Mouse (Mus musculus): ENCODE data around the gene Arhgap17. TPM values are rescaled to one million over a fixed set of nuclear protein-coding genes. Genes with fewer than 3 reads are reported as not detected.

Gene Arhgap17
- total RNA-seq, 2 experiments from 2014 or later = 20.3 to 22.1 TPM

DNA sequence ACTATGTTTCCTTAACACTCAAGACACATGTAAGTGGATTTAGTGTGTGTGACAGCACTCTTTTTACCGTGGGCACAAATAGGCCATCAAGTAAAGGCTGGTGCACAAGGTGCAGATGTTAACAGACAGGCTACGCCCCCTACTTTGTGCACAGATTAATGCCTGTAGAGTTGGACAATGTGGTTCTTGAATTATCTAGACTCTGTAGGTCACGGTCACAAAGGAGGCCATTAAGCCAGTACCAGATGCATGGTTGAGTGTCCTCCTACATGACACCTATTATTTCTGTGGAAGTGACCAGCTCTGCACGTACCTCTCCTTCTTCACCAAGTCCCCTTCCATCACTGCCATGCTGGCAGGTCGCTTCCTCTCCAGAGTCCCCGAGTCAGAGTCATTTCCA is 73.6 kb downstream of the Arhgap17 start:
- intact Hi-C loops (cut with DNase I) = no loop called here
- no peak for DNase-seq (ENCODE audit: extremely low spot score in 1 of 2, low spot score in 2 of 2)
- no peak overlapping the region for H3K27ac ChIP-seq
- H3K4me3 ChIP-seq = no peak overlapping the region
- TF ChIP-seq CTCF (IDR thresholded peaks at IDR 0.05) = no peak

- H3K27ac ChIP-seq = no peak overlapping the region
- TF ChIP-seq CTCF (IDR thresholded peaks at IDR 0.05) = no peak; the same call in 1 of the 2 replicates
- intact Hi-C loops (cut with DNase I) = no loop called here
- no peak for DNase-seq (ENCODE audit: extremely low spot score in 1 of 2, low spot score in 2 of 2)
- no peak overlapping the region for H3K4me3 ChIP-seq
These were observed 74.3 kb downstream of the Arhgap17 start for GRCm38 (mm10) chr7:123295423-123295822.

DNA sequence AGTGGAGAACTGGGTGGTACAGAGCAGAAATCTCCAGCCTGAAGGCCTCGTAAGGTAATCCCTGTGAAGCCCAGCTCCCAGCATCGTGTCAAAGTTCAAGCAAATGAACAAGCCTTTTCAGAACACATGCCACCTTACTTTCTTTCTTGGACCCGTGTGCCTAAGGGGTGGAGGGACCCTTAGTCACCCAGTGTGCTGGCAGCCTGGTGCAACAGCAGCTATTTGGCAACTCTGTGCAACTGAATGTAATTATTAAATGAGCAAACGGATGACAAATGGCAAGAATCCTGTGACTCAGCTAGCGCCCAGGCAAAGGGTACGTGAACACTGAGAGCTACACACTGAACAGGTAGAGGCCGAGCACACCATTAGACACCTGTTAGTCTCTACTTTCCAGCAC is 75.8 kb downstream of the Arhgap17 start:
- no peak overlapping the region for H3K4me3 ChIP-seq
- TF ChIP-seq CTCF (IDR thresholded peaks at IDR 0.05) = no peak
- H3K27ac ChIP-seq = no peak overlapping the region
- DNase-seq (ENCODE audit: extremely low spot score in 1 of 2, low spot score in 2 of 2) = no peak
- intact Hi-C loops (cut with DNase I) = no loop called here

GRCm38 (mm10) chr7:123291942-123292341 is 77.8 kb downstream of the Arhgap17 start:
- intact Hi-C loops (cut with DNase I) = no loop called here
- Histone ChIP-seq H3K27ac (no peak overlapping the region), H3K4me3 (no peak overlapping the region)
- no peak for TF ChIP-seq CTCF (IDR thresholded peaks at IDR 0.05)
- no peak for DNase-seq (ENCODE audit: extremely low spot score in 1 of 2, low spot score in 2 of 2)

DNA sequence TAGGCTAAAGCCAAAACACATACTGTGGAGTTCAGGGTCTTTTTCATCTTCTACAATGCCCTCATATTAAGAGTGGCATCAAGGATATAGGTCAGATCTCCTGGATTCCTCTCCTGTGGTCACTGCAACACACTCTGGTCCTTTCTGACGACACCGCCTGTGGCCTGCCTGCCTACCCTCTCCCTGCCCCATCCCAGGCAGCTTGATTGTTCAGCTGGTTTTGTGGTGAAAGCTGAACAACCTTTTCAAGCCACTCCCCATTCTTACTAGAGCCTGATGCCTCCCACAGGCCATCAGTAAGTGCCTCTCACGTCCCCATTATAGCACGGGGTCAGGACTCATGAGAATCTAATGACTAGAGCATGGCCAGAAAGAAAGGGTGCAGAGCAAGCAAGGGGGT is 80.5 kb downstream of the Arhgap17 start:
- DNase-seq (ENCODE audit: extremely low spot score in 1 of 2, low spot score in 2 of 2) = no peak
- intact Hi-C loops (cut with DNase I) = loop anchor here (5.0 kb wide), 1 partner anchor 82 kb away; no protein-coding TSS in a partner anchor
- H3K4me3 ChIP-seq = no peak overlapping the region
- no peak for TF ChIP-seq CTCF (IDR thresholded peaks at IDR 0.05)
- no peak overlapping the region for H3K27ac ChIP-seq

DNA sequence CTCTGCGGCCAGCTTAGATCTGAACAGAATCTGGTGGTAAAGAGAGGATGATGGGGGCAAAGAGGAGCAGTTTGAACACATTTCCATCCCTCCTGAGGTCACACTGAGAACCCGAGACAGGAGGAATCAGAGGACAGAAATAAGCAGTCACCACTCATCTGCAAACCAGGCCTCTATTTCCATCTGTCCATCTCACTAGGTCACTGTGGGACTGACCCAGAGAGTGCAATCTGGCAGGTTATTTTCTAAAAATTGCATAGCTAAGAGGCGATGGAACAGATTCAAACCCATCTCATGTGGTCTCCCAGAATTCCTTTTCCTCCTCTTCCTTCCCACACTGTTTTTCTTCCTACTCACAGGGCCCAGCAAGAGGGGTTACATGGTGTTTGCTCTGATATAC is 81.8 kb downstream of the Arhgap17 start:
- H3K4me3 ChIP-seq = no peak overlapping the region
- H3K27ac ChIP-seq = peak overlapping the region; percentile 34
- DNase-seq (ENCODE audit: extremely low spot score in 1 of 2, low spot score in 2 of 2) = no peak
- intact Hi-C loops (cut with DNase I) = loop anchor here (5.0 kb wide), 1 partner anchor 81 kb away; no protein-coding TSS in a partner anchor
- no peak for TF ChIP-seq CTCF (IDR thresholded peaks at IDR 0.05)

DNA sequence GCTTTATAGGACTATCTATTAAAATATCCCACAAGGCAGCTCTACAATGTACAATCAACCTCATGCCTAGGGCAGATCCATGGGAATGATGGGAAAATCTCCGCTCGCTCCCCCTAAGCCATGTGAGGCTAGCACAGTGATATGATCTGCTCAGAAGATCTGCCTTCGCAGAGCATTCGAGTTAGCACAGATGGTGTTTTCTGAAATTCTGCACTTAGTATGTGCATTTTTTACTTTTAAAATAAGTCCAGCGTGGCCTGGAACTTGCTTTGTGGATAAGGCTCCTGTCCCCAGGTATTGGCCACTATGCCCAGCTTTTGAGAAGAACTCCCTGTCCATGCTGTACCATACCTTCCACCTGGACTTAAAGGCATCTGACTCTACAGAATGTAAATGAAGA is 83.8 kb downstream of the Arhgap17 start:
- no peak for TF ChIP-seq CTCF (IDR thresholded peaks at IDR 0.05)
- DNase-seq (ENCODE audit: extremely low spot score in 1 of 2, low spot score in 2 of 2) = no peak
- H3K4me3 ChIP-seq = no peak overlapping the region
- intact Hi-C loops (cut with DNase I) = loop anchor here (5.0 kb wide), 1 partner anchor 79 kb away; no protein-coding TSS in a partner anchor
- peak overlapping the region; percentile 29 for H3K27ac ChIP-seq

DNA sequence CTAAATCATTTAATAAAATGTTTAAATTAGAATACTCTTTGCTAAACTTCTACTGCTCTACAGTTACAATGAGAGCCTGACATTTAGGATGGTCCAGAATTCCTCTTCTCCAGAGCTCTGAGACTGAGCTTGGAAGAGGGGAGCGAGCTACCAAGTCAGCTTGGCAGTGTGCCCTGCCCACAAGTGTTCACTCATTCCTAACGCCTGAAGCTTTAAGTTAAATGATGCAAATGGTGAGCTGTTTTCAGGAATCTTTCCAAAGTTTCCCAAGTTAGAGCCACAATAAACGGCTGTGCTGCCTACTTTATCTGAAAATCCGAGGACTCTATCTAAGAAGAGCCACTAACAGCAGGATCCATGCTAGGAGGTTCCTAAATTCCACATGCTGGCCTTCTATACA is 85.9 kb downstream of the Arhgap17 start:
- DNase-seq (ENCODE audit: extremely low spot score in 1 of 2, low spot score in 2 of 2) = peak in 1 of 2 experiments; percentile 43
- Histone ChIP-seq H3K4me3 (no peak overlapping the region), H3K27ac (no peak overlapping the region)
- no peak for TF ChIP-seq CTCF (IDR thresholded peaks at IDR 0.05)
- intact Hi-C loops (cut with DNase I) = no loop called here

DNA sequence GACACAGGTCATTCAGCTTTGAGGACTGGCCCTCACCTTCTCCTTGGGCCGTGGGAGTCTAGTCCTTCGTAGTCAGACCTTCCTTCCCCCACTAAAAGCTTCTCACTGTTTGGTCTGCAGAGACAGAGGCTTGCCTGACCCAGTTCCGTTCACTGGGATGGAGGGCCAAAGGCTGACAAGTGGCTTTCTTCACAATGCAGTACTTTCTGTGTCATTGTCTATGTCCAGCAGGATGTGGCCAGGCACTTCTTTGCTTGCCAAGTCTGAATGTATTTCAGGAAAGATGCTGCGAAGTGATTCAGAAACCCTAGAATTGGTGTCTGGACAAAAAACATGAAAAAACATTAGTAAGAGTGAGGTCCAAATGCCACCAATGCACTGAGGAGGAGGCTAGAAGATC is 89.9 kb downstream of the Arhgap17 start:
- Histone ChIP-seq H3K27ac (no peak overlapping the region), H3K4me3 (no peak overlapping the region)
- no peak for DNase-seq (ENCODE audit: extremely low spot score in 1 of 2, low spot score in 2 of 2)
- intact Hi-C loops (cut with DNase I) = no loop called here
- TF ChIP-seq CTCF (IDR thresholded peaks at IDR 0.05) = no peak

- intact Hi-C loops (cut with DNase I) = no loop called here
- H3K4me3 ChIP-seq = no peak overlapping the region
- TF ChIP-seq CTCF (IDR thresholded peaks at IDR 0.05) = no peak
- DNase-seq (ENCODE audit: extremely low spot score in 1 of 2, low spot score in 2 of 2) = no peak
- no peak overlapping the region for H3K27ac ChIP-seq
These were observed 93.1 kb downstream of the Arhgap17 start for GRCm38 (mm10) chr7:123276568-123276967.

DNA sequence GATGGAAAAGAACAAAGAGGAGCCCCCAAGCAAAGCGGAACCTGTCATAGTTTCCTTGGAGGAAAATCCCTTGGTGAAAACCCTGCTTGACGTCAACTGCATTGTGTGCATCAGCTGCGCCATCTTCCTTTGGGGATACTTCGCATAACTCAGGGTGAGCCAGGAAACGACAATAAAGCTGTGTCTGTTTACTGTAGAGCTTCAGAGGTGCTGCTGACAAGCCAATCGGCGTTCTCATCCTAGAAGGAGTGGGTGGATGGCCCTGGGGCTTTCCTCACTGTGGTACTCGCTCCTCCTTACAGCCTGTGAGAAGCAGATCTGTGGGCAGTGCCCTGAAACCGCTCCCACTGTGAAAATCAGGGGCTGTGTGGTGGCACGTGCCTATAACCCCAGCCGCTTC is 96.7 kb downstream of the Arhgap17 start:
- DNase-seq (ENCODE audit: extremely low spot score in 1 of 2, low spot score in 2 of 2) = no peak
- no peak for TF ChIP-seq CTCF (IDR thresholded peaks at IDR 0.05)
- Histone ChIP-seq H3K4me3 (no peak overlapping the region), H3K27ac (no peak overlapping the region)
- intact Hi-C loops (cut with DNase I) = no loop called here

DNA sequence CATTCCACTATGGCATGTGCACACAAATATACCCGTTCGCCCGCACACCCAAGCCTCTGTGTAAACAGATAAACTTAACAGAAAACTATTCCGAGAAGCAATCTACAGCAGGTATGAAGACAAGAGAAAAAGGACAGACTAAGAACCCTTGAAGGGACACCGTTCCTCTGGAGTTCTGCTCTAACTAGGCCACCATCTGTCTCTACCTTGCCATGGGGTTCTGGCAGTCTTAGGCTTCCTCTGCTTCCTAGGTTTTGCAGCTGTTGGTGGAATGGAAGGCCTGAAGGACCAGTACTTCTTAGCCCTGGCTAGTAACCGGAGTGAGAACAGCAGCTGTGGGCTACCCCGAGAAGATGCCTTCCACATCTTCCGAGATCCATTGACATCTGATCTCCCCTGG is 111.6 kb downstream of the Arhgap17 start:
- Histone ChIP-seq H3K4me3 (no peak overlapping the region), H3K27ac (no peak overlapping the region)
- no peak for TF ChIP-seq CTCF (IDR thresholded peaks at IDR 0.05)
- intact Hi-C loops (cut with DNase I) = no loop called here
- DNase-seq (ENCODE audit: extremely low spot score in 1 of 2, low spot score in 2 of 2) = no peak

- no peak overlapping the region for H3K4me3 ChIP-seq
- no peak for DNase-seq (ENCODE audit: extremely low spot score in 1 of 2, low spot score in 2 of 2)
- TF ChIP-seq CTCF (IDR thresholded peaks at IDR 0.05) = no peak
- intact Hi-C loops (cut with DNase I) = no loop called here
- no peak overlapping the region for H3K27ac ChIP-seq
These were observed 115.3 kb downstream of the Arhgap17 start for GRCm38 (mm10) chr7:123254196-123254970.

Measured in left cerebral cortex, adult 2 months (tissue).